Mouse (Mus musculus) lung, postnatal 36 days (tissue): Measurements from ENCODE around the gene Cep164.

Source experiments
- DNase-seq: peaks from one replicate; pipeline ENCODE4 v3.0.0; 2022; ENCODE audit warnings: mixed read lengths

Gene Cep164

DNA sequence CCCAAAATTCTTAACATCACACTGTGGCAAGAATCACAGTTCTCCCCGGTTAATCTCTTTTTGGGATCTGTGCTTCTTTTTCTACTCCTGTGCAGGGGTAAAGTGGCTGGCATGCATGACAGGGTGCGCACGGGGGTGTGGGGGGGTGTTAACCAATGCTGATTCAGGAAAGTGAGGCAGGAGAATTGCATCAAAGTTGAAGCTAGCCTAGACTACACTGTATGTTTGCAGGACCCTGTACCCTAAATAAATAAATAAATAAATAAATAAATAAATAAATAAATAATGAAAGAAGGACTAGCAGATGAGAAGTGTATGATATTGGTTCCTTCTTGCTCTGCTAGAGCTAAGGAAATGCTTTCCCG is 9.6 kb upstream of the Cep164 start:
- DNase-seq = no peak

DNA sequence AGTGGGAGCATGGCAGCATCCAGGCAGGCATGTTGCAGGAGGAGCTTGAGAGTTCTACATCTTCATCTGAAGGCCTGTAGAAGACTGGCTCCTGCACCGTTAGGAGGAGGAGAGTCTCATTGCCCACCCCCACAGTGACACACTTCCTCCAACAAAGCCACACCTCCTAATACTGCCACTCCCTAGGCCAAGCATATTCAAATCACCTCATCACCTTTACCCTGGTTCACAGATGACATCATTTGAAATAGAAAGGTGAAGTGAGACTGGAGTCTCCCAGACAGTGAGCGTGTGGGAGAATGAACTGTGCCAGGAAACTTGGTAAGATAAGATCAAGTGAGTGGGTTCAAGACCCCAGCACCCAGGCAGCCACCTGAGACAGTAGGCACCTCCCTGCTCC is 5.0 kb upstream of the Cep164 start:
- no peak for DNase-seq

DNA sequence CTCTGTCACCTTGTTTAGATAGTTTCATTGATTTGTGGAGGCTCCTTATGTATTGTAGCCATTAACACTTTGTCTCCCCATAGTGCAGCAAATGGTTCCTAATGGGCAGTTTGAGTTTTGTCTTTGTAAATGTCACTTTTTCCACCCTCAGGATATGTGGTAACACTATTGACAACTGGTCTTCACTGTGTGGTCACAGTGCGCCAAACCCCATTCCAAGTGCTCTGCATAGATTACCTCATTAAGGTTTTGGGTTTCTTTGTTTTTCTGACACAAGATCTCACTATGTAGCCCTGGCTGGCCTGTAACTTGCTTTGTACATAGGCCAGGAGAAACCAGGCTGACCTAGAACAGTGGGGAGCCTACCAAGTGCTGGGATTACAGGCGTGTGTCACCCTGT is 4.4 kb upstream of the Cep164 start:
- DNase-seq = no peak

DNA sequence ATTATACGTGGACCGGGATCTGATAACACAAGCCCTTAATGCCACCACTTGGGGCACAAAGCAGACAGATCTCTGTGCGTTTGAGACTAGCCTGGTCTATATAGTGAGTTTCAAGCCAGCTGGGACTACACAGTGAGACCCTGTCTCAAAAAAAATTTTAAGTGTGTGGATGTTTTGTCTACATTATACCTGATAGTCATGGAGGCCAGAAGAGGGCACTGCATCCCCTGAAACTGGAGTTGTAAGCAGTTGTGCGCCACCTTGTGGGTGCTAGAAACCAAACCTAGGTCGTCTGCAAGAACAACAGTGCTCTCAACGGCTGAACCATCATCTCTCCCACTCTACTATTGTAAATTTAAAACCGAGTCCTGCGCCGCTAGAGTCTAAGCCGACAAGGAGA is 616 bp upstream of the Cep164 start:
- DNase-seq = peak; percentile 92

DNA sequence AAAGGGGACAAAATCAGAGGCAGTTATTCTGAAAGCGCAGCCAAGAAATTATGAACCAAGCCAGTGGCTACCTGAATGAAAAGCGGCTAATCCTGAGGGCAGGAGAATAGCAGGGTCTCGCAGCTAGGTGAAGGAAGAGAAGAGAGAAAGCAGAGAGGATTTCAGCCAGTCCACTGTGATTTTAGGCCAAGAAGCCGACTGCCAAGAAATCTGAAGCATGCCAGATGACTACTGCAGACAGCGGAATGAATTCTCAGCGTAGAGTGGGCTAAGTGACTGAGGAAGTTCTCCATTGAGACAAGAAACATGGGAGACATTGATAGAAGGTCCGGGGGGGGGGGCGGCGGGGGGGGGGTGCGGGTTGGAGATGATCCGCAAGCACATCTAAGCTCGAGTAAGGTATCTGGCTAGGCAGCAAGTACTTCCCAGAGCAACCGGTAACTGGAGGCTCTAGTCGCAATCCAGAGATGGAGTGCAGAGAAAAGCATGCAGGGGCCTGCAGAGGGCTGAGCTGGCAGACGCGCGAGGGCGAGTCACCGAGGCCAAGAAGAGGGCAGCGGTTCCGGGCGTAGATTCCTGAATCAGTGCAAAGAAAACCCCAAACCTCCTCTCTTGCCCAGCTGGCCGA is 714 bp downstream of the Cep164 start:
- DNase-seq = peak; percentile 24

DNA sequence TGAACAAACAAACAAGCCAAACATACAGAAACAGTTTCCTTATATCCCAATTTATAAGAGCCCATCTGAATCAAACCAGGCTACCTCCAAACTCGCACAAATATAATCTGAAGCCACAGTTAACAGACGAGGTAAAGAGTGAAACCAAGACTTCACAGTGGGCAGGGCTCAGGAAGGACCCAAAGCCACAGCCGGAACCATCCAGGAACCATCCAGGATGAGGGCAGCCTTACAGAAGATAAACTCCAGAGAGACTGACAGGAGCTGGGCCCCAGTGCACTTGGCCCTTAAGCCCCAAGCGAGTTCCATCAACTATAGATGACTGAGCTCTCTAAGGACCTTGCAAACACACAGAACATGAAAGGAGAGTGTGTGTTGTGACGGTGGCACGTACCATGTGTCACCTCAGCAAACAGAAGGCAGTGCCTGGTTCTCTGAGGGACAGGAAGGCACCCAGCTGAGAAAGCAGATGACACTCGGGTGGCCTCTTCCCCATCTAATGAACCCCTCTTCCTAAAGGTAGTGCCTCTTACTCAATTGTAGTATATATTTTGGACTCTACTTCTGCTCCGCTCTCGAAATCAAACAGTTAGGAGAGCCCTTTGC is 10.0 kb downstream of the Cep164 start:
- no peak for DNase-seq

DNA sequence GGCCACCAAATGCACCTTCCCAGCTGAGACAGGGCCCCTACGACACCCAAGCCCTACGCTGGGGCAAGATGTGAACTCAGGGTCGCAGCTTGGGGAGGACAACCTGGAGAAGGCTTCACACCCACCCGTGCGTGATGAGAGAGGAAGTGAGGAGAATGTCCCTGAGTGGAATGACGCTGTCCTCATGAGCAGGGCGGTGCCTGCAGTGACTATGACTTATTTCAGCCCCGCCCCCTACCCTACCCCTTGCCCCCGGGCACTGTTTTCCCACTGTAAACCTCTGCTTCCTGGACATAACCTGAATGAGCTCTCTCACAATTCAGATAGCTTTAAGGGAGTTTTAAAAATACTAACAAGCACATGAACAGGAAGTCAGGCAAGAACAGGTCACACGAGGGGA is 13.0 kb downstream of the Cep164 start:
- peak; percentile 40 for DNase-seq

DNA sequence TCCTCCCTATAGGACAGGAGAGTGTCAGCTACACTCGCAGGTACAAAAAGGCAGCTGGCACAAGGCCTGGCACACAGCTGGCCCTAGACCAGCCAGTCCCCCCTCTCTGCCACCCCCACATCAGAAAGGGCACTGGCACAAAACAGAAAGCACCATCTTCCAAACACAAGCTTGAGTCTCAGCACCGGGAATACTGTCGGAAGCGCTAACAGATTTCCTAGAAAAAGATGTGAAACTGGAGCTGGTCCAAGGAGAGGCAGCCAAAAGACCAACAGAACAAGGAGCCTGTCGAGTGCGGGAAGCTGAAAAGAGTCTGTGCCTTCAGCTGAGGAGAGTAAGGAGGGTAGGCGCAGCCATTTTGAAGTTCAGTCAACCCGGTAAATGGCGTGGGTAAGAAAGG is 13.4 kb downstream of the Cep164 start:
- no peak for DNase-seq

DNA sequence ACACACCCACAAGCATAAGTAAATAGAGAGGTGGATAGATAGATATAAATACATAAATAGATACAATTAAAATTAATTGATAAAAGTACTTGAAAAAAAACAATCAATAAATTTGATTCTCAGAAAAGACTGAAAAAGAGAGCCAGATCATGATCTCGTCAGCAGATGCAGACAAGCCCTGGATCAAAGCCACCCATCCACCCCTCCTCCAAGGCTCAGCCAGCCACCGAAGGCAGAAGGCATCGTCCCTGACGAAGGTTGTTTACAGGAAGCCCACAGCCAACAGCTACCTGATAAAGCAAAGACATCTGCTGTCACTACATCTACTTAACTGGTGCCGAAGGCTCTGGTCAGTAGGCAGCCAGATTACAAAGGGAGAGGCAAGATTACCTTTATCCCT is 16.5 kb downstream of the Cep164 start:
- DNase-seq = no peak

DNA sequence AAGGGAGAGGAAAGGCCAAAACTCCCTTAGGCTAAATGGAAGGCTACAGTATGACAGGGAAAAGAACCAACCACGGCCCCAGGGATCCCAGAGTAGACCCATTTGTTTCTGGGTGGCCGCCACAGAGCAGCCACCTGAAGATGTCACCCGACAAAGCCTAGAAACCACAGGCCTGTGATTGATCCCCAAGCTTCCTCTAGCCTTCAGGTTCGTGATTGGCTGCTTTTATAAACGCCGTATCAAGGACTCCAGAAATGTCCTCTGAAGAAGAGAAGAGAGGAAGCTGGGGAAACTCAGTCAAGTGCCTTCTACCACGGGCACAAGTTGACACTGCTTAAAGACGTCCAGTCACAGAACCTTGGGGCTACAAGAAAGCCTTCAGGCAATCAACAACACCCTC is 20.7 kb downstream of the Cep164 start:
- DNase-seq = no peak

DNA sequence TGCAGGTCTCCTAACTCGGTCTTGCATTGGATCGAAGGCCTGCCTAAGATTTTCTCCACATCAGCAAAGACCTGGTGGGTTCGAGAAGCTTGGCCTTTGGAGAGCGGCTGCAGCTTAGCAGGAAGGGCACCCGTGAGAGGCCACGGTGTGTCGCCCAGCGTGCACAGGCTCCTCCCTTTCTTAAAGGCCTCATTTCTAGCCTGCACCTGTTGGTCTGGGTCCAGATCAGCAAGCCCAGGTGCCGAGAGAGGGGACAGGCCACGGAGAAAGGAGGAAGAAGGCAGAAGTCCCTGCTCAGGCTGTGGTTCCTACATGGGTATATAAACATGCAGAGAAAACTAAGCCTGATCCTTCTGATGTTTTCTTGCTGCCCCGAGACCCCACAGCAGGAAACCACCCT is 21.2 kb downstream of the Cep164 start:
- no peak for DNase-seq

DNA sequence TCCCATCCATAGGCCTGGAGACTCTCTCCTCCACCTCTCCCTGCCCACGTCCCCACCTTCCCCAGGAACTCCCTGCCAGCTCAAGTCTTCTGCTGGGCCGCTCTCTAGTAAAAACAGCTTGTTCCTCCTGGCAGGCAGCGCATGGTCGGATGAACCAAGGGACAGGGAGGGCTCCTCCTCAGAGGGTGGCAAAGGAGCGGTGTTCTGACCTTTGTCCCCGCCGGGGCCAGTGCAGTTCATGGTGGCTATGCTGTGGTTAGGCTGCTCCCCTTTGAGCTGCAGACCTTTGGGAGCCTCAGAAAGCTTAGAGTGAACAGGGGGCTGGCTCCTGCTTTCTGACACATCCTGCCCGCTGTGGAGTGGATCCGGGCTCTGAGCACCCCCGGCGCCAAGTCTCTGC is 21.6 kb downstream of the Cep164 start:
- no peak for DNase-seq

DNA sequence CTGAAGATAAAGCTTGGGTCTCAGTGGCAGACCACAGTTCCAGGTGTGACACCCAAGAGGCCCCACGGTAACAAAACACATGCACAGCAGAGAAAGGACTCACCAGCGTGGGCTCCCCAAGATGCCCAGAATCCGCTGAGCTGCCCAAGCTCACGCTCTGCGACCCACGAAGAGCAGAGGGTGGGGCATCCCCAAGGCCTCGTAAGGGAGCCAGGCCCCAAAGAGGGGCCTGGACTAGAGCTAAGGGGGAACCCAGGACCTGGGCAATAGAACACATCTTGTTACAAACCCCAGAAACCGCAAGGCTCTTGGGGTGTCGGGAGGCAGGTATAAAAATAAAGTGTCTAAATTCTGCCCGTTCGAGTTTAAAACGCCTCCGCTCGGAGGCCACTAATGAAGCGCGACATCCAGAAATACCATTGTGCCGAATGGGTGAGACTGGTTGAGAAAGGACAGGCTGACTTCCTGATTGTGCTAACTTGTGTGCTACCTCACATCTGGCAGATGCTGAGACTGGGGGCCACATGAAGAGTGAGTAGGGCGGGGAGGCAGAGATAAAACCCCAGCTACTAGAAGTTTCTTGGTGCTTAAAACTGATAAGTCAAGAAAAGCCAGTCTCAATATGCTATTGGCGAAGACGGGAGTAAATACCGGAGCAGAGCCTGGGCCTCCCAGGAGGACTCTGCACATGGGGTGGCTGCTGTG is 25.3 kb downstream of the Cep164 start:
- no peak for DNase-seq

DNA sequence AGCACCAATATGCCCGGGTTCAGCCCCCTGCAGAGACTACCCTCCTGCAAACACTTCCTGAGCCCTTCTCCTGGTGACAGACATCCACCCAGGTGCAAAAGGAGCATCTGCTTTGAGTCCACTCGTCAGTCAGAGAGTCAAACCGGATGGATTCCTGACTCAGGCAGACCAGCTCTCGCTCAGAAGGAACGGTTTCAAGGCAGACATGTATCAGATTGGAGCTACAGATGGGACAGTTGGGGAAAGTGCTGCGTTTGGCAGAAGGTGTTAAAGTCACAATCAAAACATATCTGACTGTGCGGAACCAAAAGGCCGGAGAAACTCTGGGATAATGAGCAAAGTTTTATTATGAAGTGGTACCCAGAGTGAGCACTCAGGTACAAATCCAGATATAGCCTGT is 29.1 kb downstream of the Cep164 start:
- no peak for DNase-seq

DNA sequence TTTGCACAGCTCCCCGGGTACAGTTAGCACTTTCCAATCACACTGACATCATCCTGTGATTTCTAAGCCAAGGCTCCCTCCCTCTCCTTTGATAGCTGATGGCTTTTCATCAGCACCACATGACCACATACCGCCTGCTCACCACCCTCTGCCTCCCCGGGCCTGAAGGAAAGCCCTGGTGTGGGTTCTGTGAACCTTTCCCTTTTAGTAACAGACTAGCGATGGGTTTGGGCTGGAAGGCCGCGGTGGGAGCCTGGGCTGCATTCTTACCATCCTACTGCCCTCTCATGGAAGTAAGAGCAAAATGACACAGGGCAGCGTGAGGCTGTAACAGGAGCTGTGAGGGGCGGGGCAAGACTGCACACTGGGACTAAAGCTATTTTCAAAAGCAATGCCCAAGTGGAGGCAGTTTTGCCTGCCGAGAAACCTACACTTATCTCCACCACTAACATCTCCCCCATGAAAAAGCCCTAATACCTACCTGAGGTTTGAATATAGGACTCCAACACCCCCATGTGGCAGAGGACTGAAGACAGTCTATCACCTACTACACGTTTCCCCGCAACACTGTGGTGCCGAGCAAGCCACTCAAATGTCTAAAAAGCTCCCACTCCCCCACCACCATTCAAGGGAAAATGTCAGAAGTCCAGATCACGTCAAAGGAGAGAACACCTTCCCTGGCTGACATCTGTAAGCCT is 29.9 kb downstream of the Cep164 start:
- no peak for DNase-seq

DNA sequence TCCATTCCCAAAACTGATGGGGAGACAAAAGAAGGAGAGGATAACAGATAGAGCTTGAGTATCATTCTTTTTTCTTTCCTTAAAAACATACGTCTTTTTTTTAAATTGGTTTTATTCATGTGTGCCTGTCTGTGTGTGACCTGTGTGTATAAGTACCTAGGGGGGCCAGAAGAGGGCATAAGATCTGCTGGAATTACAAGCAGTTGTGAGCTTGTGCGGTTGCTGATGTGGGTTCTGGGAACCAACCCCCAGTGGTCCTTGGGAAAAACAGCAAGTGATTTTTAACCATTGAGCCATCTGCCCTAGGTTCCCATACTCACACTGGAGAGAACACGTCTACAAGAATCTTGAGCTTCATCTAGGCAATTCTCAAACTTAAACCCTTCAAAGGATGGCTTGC is 31.2 kb downstream of the Cep164 start:
- DNase-seq = no peak

DNA sequence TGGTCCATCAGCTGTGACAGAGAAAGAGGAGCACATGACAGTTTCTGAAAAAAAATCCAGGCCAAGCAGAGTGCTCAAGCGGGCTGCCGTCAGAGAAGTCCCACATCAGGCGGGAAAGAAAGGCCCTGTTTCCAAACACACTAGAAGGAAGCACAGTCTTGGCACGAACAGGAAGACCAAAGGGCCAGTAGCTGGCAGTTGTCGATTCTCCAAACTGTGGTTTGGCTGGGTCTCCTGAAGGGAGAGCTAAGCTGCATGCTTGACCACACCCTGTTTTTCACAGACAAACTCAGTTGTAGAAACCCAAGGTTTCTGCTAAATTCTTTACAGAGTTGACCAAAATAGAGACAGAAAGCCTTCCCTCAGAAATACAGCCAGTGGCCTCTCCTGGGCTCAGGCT is 32.8 kb downstream of the Cep164 start:
- DNase-seq = peak; percentile 18

DNA sequence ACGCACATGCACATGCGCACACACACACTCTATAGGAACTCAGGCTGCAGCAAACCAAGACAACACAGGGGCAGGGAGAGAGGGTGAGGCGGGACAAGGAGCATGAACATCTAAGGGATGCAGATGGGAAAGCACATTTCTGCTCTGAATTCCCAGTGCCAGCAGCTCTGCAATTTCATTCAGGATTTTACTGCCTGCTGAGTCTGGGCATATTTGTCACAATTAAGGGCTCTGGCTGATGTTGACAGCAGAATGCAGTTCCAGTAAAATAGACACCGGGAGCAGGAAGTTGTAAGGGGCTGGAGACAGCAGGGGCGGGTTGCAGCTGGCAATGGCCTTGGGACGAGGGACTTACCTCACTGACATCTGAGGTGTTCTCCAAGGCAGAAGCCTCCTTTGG is 34.8 kb downstream of the Cep164 start:
- no peak for DNase-seq

DNA sequence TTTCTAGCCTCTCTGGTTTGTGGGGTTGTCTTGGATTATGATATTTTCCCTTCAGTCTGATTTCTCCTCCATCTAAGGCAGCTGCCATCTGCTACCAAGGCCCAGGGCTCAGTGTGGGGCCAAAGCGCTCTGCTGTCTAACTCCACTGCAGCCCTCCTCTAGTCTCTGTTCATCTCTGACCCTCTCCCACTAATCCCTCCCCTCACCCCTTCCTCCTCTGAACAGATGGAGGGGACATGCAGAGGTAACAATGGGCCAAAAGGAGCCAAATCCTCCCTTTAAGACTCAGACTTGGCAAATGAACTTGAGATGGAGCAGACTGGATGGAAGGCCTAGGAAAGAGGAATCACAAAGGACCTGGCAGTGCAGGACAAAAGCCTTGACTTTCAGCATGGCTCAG is 36.3 kb downstream of the Cep164 start:
- no peak for DNase-seq

DNA sequence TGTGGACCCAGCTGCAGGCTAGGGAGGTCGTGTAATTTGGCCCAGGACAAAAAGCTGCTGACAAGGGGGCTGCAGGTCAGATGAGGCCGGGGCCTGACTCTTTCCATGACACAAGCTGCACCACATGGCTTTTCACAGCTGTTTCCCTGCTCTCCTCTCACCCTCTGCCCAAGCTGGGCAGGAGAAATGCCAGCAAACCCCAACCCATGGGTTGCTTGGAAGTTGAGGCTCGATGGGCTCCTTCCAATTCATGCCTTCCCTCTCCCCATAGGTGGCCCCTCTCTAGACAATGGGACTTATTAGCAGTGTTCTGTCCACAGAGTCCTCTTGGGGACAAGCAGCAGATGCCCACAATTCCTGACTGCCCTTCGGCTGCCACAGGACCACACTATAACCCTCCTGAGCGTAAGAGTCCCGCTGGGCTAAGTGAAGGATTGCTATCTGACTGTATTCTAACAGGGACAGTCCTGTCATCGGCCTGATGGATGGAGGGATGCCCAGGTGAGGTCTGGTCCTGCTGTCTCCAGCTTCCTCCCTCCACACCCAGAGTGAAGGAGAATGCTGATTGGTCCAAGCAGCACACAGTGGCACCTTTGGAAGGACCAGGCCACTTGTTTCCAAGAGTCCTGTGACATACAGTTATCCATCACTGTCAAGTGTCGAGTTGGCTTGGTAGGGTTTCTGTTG is 36.9 kb downstream of the Cep164 start:
- DNase-seq = no peak

DNA sequence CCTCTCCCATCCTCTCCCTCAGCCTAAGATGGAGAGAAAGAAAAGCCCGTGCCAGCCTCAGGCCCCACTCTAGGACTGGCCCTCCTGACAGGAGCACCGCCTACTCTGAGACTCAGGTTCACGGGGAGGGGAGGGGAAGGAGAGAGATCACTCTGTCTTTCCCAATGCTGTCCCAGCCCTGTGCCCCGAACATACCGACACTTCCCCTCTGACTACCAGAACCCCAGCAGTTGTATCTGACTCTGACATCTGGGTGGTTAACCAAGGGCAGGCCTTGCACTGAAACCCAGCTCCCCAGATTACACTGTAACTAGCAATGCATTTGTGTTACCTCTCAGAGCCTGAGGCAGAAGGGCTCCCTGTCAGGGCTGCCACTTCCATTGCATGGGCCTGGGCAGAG is 40.1 kb downstream of the Cep164 start:
- DNase-seq = no peak

DNA sequence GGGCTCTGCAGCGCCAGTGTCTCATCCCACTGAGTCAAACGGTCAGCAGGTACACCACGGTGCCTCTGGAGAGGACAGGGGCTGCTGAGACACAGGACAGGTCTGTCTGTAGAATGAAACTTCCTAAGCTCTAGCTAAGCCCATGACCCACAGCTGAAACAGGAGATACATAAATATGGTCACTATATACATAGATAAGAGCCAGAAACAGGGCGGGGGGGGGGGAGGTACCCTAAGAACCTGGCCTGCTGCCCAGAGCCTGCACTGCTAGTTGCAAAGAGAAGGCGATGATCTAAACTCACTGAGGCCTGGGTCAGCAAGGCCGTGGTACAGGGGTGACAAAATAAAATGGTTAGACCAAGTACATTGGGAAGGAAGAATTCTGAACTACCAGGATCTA is 40.9 kb downstream of the Cep164 start:
- no peak for DNase-seq

DNA sequence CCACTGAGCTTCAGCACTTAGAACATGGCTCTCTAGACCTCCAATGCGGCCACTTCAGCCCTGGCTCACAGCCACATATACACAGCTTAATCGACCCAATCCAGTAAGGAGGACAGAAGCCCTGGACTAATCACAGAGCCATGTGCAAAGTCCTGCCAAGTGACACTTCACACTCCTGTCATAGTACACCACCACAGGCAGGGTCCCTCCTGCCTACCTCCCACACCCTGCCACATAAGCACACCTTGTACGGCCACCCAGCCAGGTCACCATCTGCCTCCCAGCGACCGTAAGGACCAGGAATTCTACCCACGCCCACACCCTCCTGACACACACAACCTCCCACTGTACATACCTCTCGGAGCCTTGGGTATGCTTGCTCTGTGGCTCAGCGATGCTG is 41.4 kb downstream of the Cep164 start:
- no peak for DNase-seq
